In genomic region chr17:43404408-43404807, GRCm38 (mm10) we compare ENCODE assay signal across 20 mouse cellular contexts. TPM values are rescaled to one million over a fixed set of nuclear protein-coding genes. Genes with fewer than 3 reads are reported as not detected.
"Had no signal": no experiment of that assay in that cellular context is flagged by ENCODE, and none has a peak within 500 bp of the region (broad histone marks: within the 10 kb centered on the region; RNA-seq: fewer than 3 reads in every experiment).

No protein-coding gene starts in this region.

- DNase-seq: kidney, adult 18-20 months; kidney, adult 9 months; kidney, postnatal 14 days; kidney, postnatal 4 days; left cerebral cortex, postnatal 4 days; liver, postnatal 0 days; lung, embryonic 14.5 days; thymus, adult 2 months; thymus, postnatal 14 days; thymus, postnatal 4 days had no signal

- ATAC-seq: inflammation-experienced regulatory T-cells, adult 6 months; liver, postnatal 0 days; lung, postnatal 0 days; midbrain, embryonic 15.5 days had no signal

- H3K4me3 ChIP-seq: limb, embryonic 12.5 days; limb, embryonic 15.5 days; midbrain, embryonic 12.5 days; midbrain, embryonic 15.5 days had no signal

- H3K9me3 ChIP-seq: limb, embryonic 12.5 days; limb, embryonic 15.5 days; midbrain, embryonic 12.5 days; midbrain, embryonic 15.5 days had no signal

- H3K9ac ChIP-seq: limb, embryonic 12.5 days; limb, embryonic 15.5 days; liver, embryonic 14.5 days; liver, postnatal 0 days; lung, embryonic 14.5 days; midbrain, embryonic 12.5 days; midbrain, embryonic 15.5 days had no signal

- H3K27ac ChIP-seq: limb, embryonic 12.5 days; limb, embryonic 15.5 days; liver, embryonic 14.5 days; macrophage; midbrain, embryonic 12.5 days; midbrain, embryonic 15.5 days; stomach, postnatal 0 days had no signal

- H3K27me3 ChIP-seq: limb, embryonic 12.5 days; limb, embryonic 15.5 days; midbrain, embryonic 12.5 days; midbrain, embryonic 15.5 days had no signal

- H3K4me1 ChIP-seq: limb, embryonic 12.5 days; limb, embryonic 15.5 days; midbrain, embryonic 12.5 days; midbrain, embryonic 15.5 days had no signal

- H3K4me2 ChIP-seq: limb, embryonic 12.5 days; limb, embryonic 15.5 days; liver, embryonic 11.5 days; lung, embryonic 14.5 days; midbrain, embryonic 12.5 days; midbrain, embryonic 15.5 days had no signal

- H3K36me3 ChIP-seq: limb, embryonic 12.5 days; limb, embryonic 15.5 days; midbrain, embryonic 12.5 days; midbrain, embryonic 15.5 days had no signal

RNA-seq across cellular contexts. Expression of gene Adgrf5, which starts 44.2 kb away (rescaled TPM):
- polyA plus RNA-seq: inflammation-experienced regulatory T-cells, adult 6 months had no signal
